Mouse (Mus musculus) thymus, adult 2 months (tissue): Measurements from ENCODE around the gene Gm39566.

Experiments used
- CTCF ChIP-seq: fragments of 200-500 bp; IDR thresholded peaks from 2 replicates; pipeline ENCODE4 v1.5.1; 2012; ENCODE audit warnings: mild to moderate bottlenecking, control low read depth, low read length, moderate library complexity, borderline replicate concordance; ENCODE audit not compliant: control insufficient read depth, poor library complexity, insufficient read depth; ENCODE audit errors: extremely low read depth
- POLR2A ChIP-seq: fragments of 200-500 bp; IDR thresholded peaks from 2 replicates; pipeline ENCODE4 v1.6.1; 2012; ENCODE audit warnings: mild to moderate bottlenecking, low read length, control low read depth, moderate library complexity; ENCODE audit not compliant: control insufficient read depth, poor library complexity, insufficient read depth; ENCODE audit errors: extremely low read depth

GRCm38 (mm10) chr11:69766872-69767624 lies 48.0 kb downstream of the Gm39566 start:
- TF ChIP-seq CTCF (no peak), POLR2A (no peak)
